Mouse (Mus musculus): ENCODE results near the gene Tmem171. TPM values are rescaled to one million over a fixed set of nuclear protein-coding genes. Genes with fewer than 3 reads are reported as not detected.

Tmem171 gene
- polyA plus RNA-seq (2015; fragmentation: Nextera tagmentation; extraction: Ambion mirVana): not detected in 2 replicates

DNA sequence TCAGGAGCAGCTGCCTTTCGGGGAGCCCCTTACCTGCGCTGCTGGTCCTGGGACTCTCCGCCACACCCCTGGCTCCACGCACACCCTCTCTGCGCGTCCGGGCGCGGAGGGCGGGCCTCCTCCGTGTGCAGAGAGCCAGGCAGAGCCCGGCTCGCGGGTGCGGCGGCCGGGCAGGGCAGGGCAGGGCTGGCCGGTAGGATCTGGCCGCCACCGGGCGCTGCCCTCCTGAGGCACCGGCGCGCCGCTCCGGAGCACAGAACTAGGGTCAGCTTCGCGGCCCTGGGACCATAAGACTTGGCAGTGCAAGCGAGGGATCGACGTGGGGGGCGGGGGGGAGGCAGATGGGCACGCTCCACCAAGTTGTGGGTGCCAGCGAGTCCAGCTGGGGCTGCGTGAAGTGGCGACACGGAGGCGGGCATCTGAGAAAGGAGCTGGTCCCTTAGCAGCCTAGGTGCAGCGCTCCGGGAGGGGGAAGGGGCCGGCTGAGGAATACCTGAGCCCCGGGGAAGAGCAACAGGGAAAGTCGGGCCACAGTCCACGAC lies at the start of gene Tmem171:
TSS of gene Tmem171 (minus strand) at position 62 of the 542 bp plus-strand sequence.
- Histone ChIP-seq H3K4me2 (peak within 1 kb of the TSS; percentile 66), H3K4me3 (peak within 1 kb of the TSS; percentile 34), H3K36me3 (no peaks in the 10 kb centered on the region), H3K9me3 (no peaks in the 10 kb centered on the region), H3K4me1 (replicated peaks) (peaks cover 9% of the 10 kb centered on the region), H3K9ac (peak within 1 kb of the TSS; percentile 60), H3K27ac (replicated peaks) (no peak within 1 kb of the TSS), H3K27me3 (peaks cover 36% of the 10 kb centered on the region)
- WGBS: 5% methylated on average over 43 of the region's 44 CpGs
- ATAC-seq (ENCODE audit: low read depth): peak; percentile 47; the same call in 1 of the 2 replicates

GRCm38 (mm10) chr13:98743829-98744228 lies 49.2 kb upstream of the Tmem171 start:
- Histone ChIP-seq H3K27me3 (no peaks in the 10 kb centered on the region), H3K9me3 (no peaks in the 10 kb centered on the region)
- no peak for ATAC-seq (ENCODE audit: low read depth)

GRCm38 (mm10) chr13:98743214-98743613 lies 48.6 kb upstream of the Tmem171 start:
- ATAC-seq (ENCODE audit: low read depth): no peak

More at GRCm38 (mm10) chr13:98743829-98744228, 49.2 kb upstream of the Tmem171 start:
- no peak overlapping the region for H3K4me3 ChIP-seq
- no peaks in the 10 kb centered on the region for H3K4me1 ChIP-seq (replicated peaks)
- no peak overlapping the region for H3K27ac ChIP-seq (replicated peaks)
- no peak overlapping the region for H3K4me2 ChIP-seq
- no peak overlapping the region for H3K9ac ChIP-seq
- H3K36me3 ChIP-seq: peaks cover 49% of the 10 kb centered on the region

DNA sequence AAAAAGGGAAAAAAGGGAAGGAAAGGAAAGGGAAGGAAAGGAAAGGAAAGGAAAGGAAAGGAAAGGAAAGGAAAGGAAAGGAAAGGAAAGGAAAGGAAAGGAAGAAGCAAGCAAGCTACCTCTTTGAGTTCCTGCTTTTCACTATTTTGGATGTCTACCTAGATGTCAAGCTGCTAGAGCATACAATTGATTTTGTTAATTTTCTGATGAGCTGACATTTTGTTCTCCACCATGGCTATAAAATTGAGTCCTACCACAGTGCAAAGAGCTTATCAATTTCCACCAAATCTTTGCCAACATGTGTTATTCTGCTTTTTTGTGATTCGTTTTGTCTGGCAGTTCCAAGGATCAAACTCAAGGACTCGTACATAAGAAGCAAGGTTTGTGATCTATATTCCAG lies 43.6 kb upstream of the Tmem171 start:
- Histone ChIP-seq H3K27me3 (no peaks in the 10 kb centered on the region), H3K4me1 (replicated peaks) (no peaks in the 10 kb centered on the region), H3K27ac (replicated peaks) (no peak overlapping the region), H3K9me3 (no peaks in the 10 kb centered on the region), H3K9ac (no peak overlapping the region), H3K4me3 (no peak overlapping the region), H3K36me3 (peaks cover 33% of the 10 kb centered on the region), H3K4me2 (no peak overlapping the region)
- no peak for ATAC-seq (ENCODE audit: low read depth)
- 94% methylated on average over 2 of the region's 2 CpGs for WGBS

More at GRCm38 (mm10) chr13:98743214-98743613, 48.6 kb upstream of the Tmem171 start:
- 93% methylated on average over 6 of the region's 6 CpGs for WGBS
- no peak overlapping the region for H3K4me3 ChIP-seq
- no peaks in the 10 kb centered on the region for H3K27me3 ChIP-seq
- H3K9ac ChIP-seq: no peak overlapping the region
- H3K36me3 ChIP-seq: peaks cover 49% of the 10 kb centered on the region
- H3K27ac ChIP-seq (replicated peaks): no peak overlapping the region
- no peaks in the 10 kb centered on the region for H3K4me1 ChIP-seq (replicated peaks)
- no peaks in the 10 kb centered on the region for H3K9me3 ChIP-seq
- H3K4me2 ChIP-seq: no peak overlapping the region

- H3K4me1 ChIP-seq (replicated peaks): no peaks in the 10 kb centered on the region
- ATAC-seq (ENCODE audit: low read depth): no peak
- H3K4me3 ChIP-seq: no peak overlapping the region
Observed at GRCm38 (mm10) chr13:98733292-98733691, 38.7 kb upstream of the Tmem171 start.

DNA sequence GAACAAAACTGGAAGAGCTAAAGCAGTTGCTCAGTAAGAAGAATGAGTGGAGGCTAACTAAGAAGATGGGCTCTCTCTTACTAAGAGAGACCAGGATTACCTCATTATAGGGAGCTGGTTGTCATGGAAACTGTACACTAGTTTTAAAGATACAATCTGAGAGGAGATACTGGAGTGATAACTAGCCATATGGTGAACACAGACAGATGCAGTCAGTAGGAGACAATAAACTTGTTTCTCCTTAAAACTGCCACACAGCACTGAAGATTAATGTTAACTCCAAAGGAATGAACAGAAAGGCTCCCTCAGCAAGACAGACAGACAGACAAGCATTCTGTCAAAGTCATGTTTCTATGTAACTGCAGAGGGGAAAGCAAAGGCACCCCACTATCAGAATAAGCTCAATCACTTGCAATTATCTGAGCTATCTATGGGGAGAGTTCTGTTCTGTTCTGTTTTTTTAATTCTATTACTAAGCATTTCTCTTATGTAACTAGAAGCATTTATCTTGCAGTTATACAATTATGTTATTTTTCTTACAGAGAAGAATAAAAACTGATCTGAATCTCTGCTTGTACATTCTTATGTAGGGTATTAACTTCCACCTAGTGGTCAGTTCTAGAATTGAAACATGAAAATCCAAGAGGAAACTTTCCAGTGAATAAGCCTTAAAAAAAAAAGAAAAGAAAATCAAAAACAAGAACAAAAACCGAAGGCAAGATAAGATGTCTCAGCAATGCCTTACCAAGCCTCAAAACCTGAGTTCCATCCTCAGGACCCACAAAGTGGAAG lies 34.8 kb upstream of the Tmem171 start:
- no peaks in the 10 kb centered on the region for H3K4me1 ChIP-seq (replicated peaks)
- H3K36me3 ChIP-seq: peaks cover 69% of the 10 kb centered on the region
- H3K27ac ChIP-seq (replicated peaks): no peak overlapping the region
- no peaks in the 10 kb centered on the region for H3K9me3 ChIP-seq
- no peak overlapping the region for H3K4me3 ChIP-seq
- H3K27me3 ChIP-seq: no peaks in the 10 kb centered on the region
- H3K9ac ChIP-seq: no peak overlapping the region
- no peak overlapping the region for H3K4me2 ChIP-seq
- ATAC-seq (ENCODE audit: low read depth): no peak
- 87% methylated on average over 1 of the region's 1 CpGs for WGBS

More at GRCm38 (mm10) chr13:98733292-98733691, 38.7 kb upstream of the Tmem171 start:
- Histone ChIP-seq H3K27me3 (no peaks in the 10 kb centered on the region), H3K9me3 (no peaks in the 10 kb centered on the region), H3K4me2 (no peak overlapping the region), H3K36me3 (peaks cover 52% of the 10 kb centered on the region), H3K9ac (no peak overlapping the region), H3K27ac (replicated peaks) (no peak overlapping the region)
- 39% methylated on average over 3 of the region's 3 CpGs for WGBS

GRCm38 (mm10) chr13:98726494-98726893 lies 31.9 kb upstream of the Tmem171 start:
- no peak for ATAC-seq (ENCODE audit: low read depth)
- 69% methylated on average over 4 of the region's 4 CpGs for WGBS

GRCm38 (mm10) chr13:98723430-98723829 lies 28.8 kb upstream of the Tmem171 start:
- Histone ChIP-seq H3K9me3 (no peaks in the 10 kb centered on the region), H3K4me2 (no peak overlapping the region), H3K4me1 (replicated peaks) (no peaks in the 10 kb centered on the region), H3K27ac (replicated peaks) (no peak overlapping the region), H3K4me3 (no peak overlapping the region), H3K9ac (no peak overlapping the region), H3K36me3 (peaks cover 45% of the 10 kb centered on the region), H3K27me3 (no peaks in the 10 kb centered on the region)
- no peak for ATAC-seq (ENCODE audit: low read depth)
- 98% methylated on average over 1 of the region's 1 CpGs for WGBS

More at GRCm38 (mm10) chr13:98726494-98726893, 31.9 kb upstream of the Tmem171 start:
- H3K4me1 ChIP-seq (replicated peaks): no peaks in the 10 kb centered on the region
- no peaks in the 10 kb centered on the region for H3K27me3 ChIP-seq
- H3K36me3 ChIP-seq: peaks cover 58% of the 10 kb centered on the region
- no peaks in the 10 kb centered on the region for H3K9me3 ChIP-seq
- no peak overlapping the region for H3K4me2 ChIP-seq
- H3K27ac ChIP-seq (replicated peaks): no peak overlapping the region
- H3K9ac ChIP-seq: no peak overlapping the region
- H3K4me3 ChIP-seq: no peak overlapping the region

GRCm38 (mm10) chr13:98722296-98722695 lies 27.7 kb upstream of the Tmem171 start:
- no peaks in the 10 kb centered on the region for H3K9me3 ChIP-seq
- H3K36me3 ChIP-seq: peaks cover 34% of the 10 kb centered on the region
- H3K27ac ChIP-seq (replicated peaks): no peak overlapping the region
- no peak for ATAC-seq (ENCODE audit: low read depth)
- H3K27me3 ChIP-seq: no peaks in the 10 kb centered on the region
- 43% methylated on average over 1 of the region's 1 CpGs for WGBS
- no peak overlapping the region for H3K4me2 ChIP-seq
- H3K4me3 ChIP-seq: no peak overlapping the region
- H3K9ac ChIP-seq: no peak overlapping the region
- H3K4me1 ChIP-seq (replicated peaks): no peaks in the 10 kb centered on the region

DNA sequence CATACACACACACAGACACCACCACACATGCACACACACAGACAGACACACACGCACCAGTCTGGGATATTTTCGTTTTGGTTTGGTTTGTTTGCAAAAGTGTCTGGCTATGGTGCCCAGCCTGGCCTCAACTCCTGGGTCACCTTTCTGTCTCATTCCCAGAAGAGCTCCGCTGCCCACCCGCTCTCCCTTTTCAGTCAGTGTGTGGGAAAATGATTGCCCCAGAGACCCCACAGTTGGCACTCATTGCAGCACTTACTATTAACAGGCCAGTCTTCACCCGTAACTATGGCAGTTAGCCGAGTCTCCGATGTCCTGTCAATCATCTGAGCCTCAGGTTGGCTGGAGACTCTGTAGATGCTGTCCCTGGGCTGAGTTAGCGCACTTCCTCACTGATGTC lies 21.5 kb upstream of the Tmem171 start:
- no peak for ATAC-seq (ENCODE audit: low read depth)
- H3K9ac ChIP-seq: no peak overlapping the region
- WGBS: 91% methylated on average over 8 of the region's 8 CpGs

GRCm38 (mm10) chr13:98715443-98715990 lies 20.9 kb upstream of the Tmem171 start:
- Histone ChIP-seq H3K27ac (replicated peaks) (no peak overlapping the region), H3K27me3 (no peaks in the 10 kb centered on the region), H3K36me3 (0 out of 2 replicates have a peak, but pooled peaks cover 6% of the 10 kb centered on the region), H3K4me2 (no peak overlapping the region), H3K9ac (no peak overlapping the region), H3K4me3 (no peak overlapping the region), H3K4me1 (replicated peaks) (no peaks in the 10 kb centered on the region), H3K9me3 (no peaks in the 10 kb centered on the region)
- no peak for ATAC-seq (ENCODE audit: low read depth)
- WGBS: 88% methylated on average over 6 of the region's 6 CpGs

More for the DNA sequence above, 21.5 kb upstream of the Tmem171 start:
- Histone ChIP-seq H3K27ac (replicated peaks) (no peak overlapping the region), H3K27me3 (no peaks in the 10 kb centered on the region), H3K4me2 (no peak overlapping the region), H3K4me3 (no peak overlapping the region), H3K9me3 (no peaks in the 10 kb centered on the region), H3K4me1 (replicated peaks) (no peaks in the 10 kb centered on the region), H3K36me3 (peaks cover 6% of the 10 kb centered on the region; the same call in 1 of the 2 replicates)

DNA sequence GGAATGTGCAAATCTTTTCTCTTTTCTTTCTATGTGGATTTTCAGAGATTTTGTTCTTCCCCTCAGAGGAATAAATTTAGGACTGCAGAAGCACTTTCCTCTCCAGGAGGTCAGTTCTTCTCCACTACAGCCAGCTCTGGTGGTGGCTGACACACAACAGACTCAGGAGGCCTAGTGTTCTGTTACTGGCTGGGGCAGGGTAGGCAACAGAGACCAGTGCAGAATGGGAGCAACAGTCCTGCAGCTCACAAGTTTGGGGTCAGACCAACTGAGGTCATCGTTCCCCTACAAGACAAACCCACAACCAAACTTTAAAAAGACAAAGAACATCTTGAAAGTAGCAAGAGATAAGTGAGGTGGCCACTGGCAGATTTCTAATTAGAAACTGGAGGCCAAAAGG lies 16.0 kb upstream of the Tmem171 start:
- Histone ChIP-seq H3K4me3 (no peak overlapping the region), H3K4me2 (no peak overlapping the region), H3K27me3 (no peaks in the 10 kb centered on the region), H3K27ac (replicated peaks) (no peak overlapping the region), H3K9me3 (0 out of 2 replicates have a peak, but pooled peaks cover 3% of the 10 kb centered on the region), H3K4me1 (replicated peaks) (no peaks in the 10 kb centered on the region), H3K36me3 (0 out of 2 replicates have a peak, but pooled peaks cover 6% of the 10 kb centered on the region), H3K9ac (no peak overlapping the region)
- ATAC-seq (ENCODE audit: low read depth): no peak
- 93% methylated on average over 1 of the region's 1 CpGs for WGBS
